Mouse (Mus musculus) MEL (cell line): ENCODE measurements around the gene Mrto4. TPM values are rescaled to one million over a fixed set of nuclear protein-coding genes. Genes with fewer than 3 reads are reported as not detected.

Source experiments
- DNase-seq: peaks from one replicate; pipeline ENCODE4 v3.0.0; 2011; ENCODE audit warnings: low read depth, low spot score
- H3K27ac ChIP-seq: 2 replicates; pipeline ENCODE4 v1.5.1; 2012; ENCODE audit warnings: low read depth, mild to moderate bottlenecking, control low read depth, low read length, moderate library complexity; ENCODE audit not compliant: control insufficient read depth
- H3K27me3 ChIP-seq, 2 experiments: fragments of 150-350 bp in 1 of 2; sonication (generic) in 1 of 2; 2 replicates each; pipeline ENCODE4 v1.6.1; 2012; ENCODE audit warnings: low read length in 2 of 2, mild to moderate bottlenecking in 2 of 2, improper control_type of control experiment in 1 of 2, moderate library complexity in 1 of 2; ENCODE audit not compliant: insufficient read depth in 2 of 2, control insufficient read depth in 1 of 2
- H3K36me3 ChIP-seq, 2 experiments: 2 replicates each; pipeline ENCODE4 v1.6.1; 2012 to 2014; ENCODE audit warnings: low read length in 2 of 2, improper control_type of control experiment in 1 of 2, inconsistent platforms in 1 of 2, mild to moderate bottlenecking in 1 of 2; ENCODE audit not compliant: insufficient read depth in 2 of 2, control insufficient read depth in 1 of 2
- H3K4me1 ChIP-seq, 2 experiments: fragments of 150-350 bp in 1 of 2; sonication (generic) in 1 of 2; 2 replicates each; pipeline ENCODE4 v1.6.1; 2012; ENCODE audit warnings: low read length in 2 of 2, improper control_type of control experiment in 1 of 2, mild to moderate bottlenecking in 1 of 2; ENCODE audit not compliant: insufficient read depth in 2 of 2, control insufficient read depth in 1 of 2
- H3K4me3 ChIP-seq, 2 experiments: fragments of 150-350 bp in 1 of 2; sonication (generic) in 1 of 2; 2 replicates each; pipeline ENCODE4 v1.5.1; 2012; ENCODE audit warnings: low read depth in 2 of 2, low read length in 2 of 2, mild to moderate bottlenecking in 2 of 2, moderate library complexity in 2 of 2, control low read depth in 1 of 2, improper control_type of control experiment in 1 of 2; ENCODE audit not compliant: control insufficient read depth in 1 of 2, insufficient read depth in 1 of 2
- H3K79me2 ChIP-seq: 2 replicates; pipeline ENCODE4 v1.6.1; 2012; ENCODE audit warnings: mild to moderate bottlenecking, low read length, moderate library complexity; ENCODE audit not compliant: control insufficient read depth, poor library complexity, insufficient read depth
- H3K9ac ChIP-seq: 2 replicates; pipeline ENCODE4 v1.6.1; 2012; ENCODE audit warnings: low read depth, mild to moderate bottlenecking, control low read depth, low read length, moderate library complexity; ENCODE audit not compliant: control insufficient read depth, poor library complexity, severe bottlenecking
- H3K9me3 ChIP-seq: fragments of 150-350 bp; sonication (generic); replicated peaks from 2 replicates; pipeline ENCODE4 v1.6.1; 2012; ENCODE audit warnings: mild to moderate bottlenecking, low read length, improper control_type of control experiment, moderate library complexity; ENCODE audit not compliant: insufficient read depth
- ELF1 ChIP-seq: IDR thresholded peaks from 2 replicates; pipeline ENCODE4 v1.6.1; 2014; ENCODE audit warnings: low read depth, mild to moderate bottlenecking, inconsistent platforms, low read length, improper control_type of control experiment, moderate library complexity
- GABPA ChIP-seq: IDR thresholded peaks from 2 replicates; pipeline ENCODE4 v1.6.1; 2012; ENCODE audit warnings: low read depth, mild to moderate bottlenecking, inconsistent platforms, low read length, improper control_type of control experiment, moderate library complexity
- GATA1 ChIP-seq: IDR thresholded peaks from 2 replicates; pipeline ENCODE4 v1.6.1; 2011; ENCODE audit warnings: low read depth, low read length, improper control_type of control experiment
- KAT2A ChIP-seq: conservative IDR thresholded peaks from 2 replicates; pipeline ENCODE4 v1.6.1; 2012; ENCODE audit warnings: low read depth, low read length, improper control_type of control experiment, inconsistent platforms
- MAX ChIP-seq: IDR thresholded peaks from 2 replicates; pipeline ENCODE4 v1.6.1; 2011; ENCODE audit warnings: low read length, improper control_type of control experiment
- MXI1 ChIP-seq: IDR thresholded peaks from 2 replicates; pipeline ENCODE4 v1.6.1; 2011; ENCODE audit warnings: mild to moderate bottlenecking, low read depth, low read length, improper control_type of control experiment
- MYB ChIP-seq: IDR thresholded peaks from 2 replicates; pipeline ENCODE4 v1.6.1; 2011; ENCODE audit warnings: mild to moderate bottlenecking, low read depth, low read length, improper control_type of control experiment
- MYC ChIP-seq: IDR thresholded peaks from 2 replicates; pipeline ENCODE4 v1.6.1; 2011; ENCODE audit warnings: low read depth, mild to moderate bottlenecking, low read length, improper control_type of control experiment, moderate library complexity
- NRF1 ChIP-seq: IDR thresholded peaks from 2 replicates; pipeline ENCODE4 v1.6.1; 2014; ENCODE audit warnings: low read depth, mild to moderate bottlenecking, inconsistent platforms, low read length, improper control_type of control experiment, moderate library complexity; ENCODE audit not compliant: poor library complexity, insufficient read depth, severe bottlenecking
- POLR2AphosphoS5 ChIP-seq: IDR thresholded peaks from 2 replicates; pipeline ENCODE4 v1.6.1; 2012; ENCODE audit warnings: low read depth, borderline replicate concordance, mild to moderate bottlenecking, inconsistent platforms, low read length, moderate library complexity, mixed read lengths
- SIN3A ChIP-seq: IDR thresholded peaks from 2 replicates; pipeline ENCODE4 v1.6.1; 2012; ENCODE audit warnings: low read length, improper control_type of control experiment, inconsistent platforms
- TBP ChIP-seq: IDR thresholded peaks from 2 replicates; pipeline ENCODE4 v1.8.0; 2011; ENCODE audit warnings: low read depth, low read length, improper control_type of control experiment
- USF1 ChIP-seq: IDR thresholded peaks from 2 replicates; pipeline ENCODE4 v1.6.1; 2014; ENCODE audit warnings: low read depth, mild to moderate bottlenecking, inconsistent platforms, low read length, improper control_type of control experiment, moderate library complexity
- ZKSCAN1 ChIP-seq: IDR thresholded peaks from 2 replicates; pipeline ENCODE4 v1.6.1; 2012; ENCODE audit warnings: low read depth, mild to moderate bottlenecking, inconsistent platforms, low read length, improper control_type of control experiment, moderate library complexity
- ZMIZ1 ChIP-seq: IDR thresholded peaks from 2 replicates; pipeline ENCODE4 v1.6.1; 2012; ENCODE audit warnings: low read depth, mild to moderate bottlenecking, inconsistent platforms, low read length, improper control_type of control experiment, moderate library complexity
- ZNF384 ChIP-seq: IDR thresholded peaks from 2 replicates; pipeline ENCODE4 v1.6.1; 2012; ENCODE audit warnings: low read depth, mild to moderate bottlenecking, inconsistent platforms, low read length, improper control_type of control experiment
- polyA plus RNA-seq, 2 experiments: library from polyadenylated mRNA; stranded (reverse) in 1 of 2; unstranded in 1 of 2; fragments of >175 nt in 1 of 2; fragments of >200 nt in 1 of 2; gene quantifications; 2 replicates each; pipeline versions ENCODE4 v1.2.1 to v1.2.4; 2012; ENCODE audit warnings: low replicate concordance in 2 of 2, low read depth in 1 of 2; ENCODE audit not compliant: insufficient read length in 2 of 2, insufficient read depth in 1 of 2, missing spikeins in 1 of 2
- total RNA-seq: library from RNA; depleted of rRNA; stranded (reverse); fragments of 300-350 nt; gene quantifications from 2 replicates; pipeline ENCODE4 v1.2.3, GENCODE M21; 2012

Mrto4 gene
- total and polyA plus RNA-seq, 3 experiments, result 253 to 353 TPM; not detected in 1

GRCm38 (mm10) chr4:139305521-139305920 is 46.9 kb downstream of the Mrto4 start:
- H3K4me1 ChIP-seq, result peaks cover 0 to 9% of the 10 kb centered on the region in 2 experiments; a peak in 2 of 4 replicates

GRCm38 (mm10) chr4:139302241-139302640 is 50.1 kb downstream of the Mrto4 start:
- TF ChIP-seq NRF1 (no peak), MYC (no peak), GABPA (no peak), MYB (no peak), ZMIZ1 (no peak), GATA1 (no peak), MXI1 (no peak)
- TF ChIP-seq, all 39 proteins: peak for 0
- no peak for DNase-seq
- H3K27ac ChIP-seq, result no peak overlapping the region
- H3K9ac ChIP-seq, result no peak overlapping the region
- H3K79me2 ChIP-seq, result no peaks in the 10 kb centered on the region
- H3K4me3 ChIP-seq, result no peak overlapping the region
- no peaks in the 10 kb centered on the region for H3K27me3 ChIP-seq
- no peaks in the 10 kb centered on the region for H3K4me1 ChIP-seq
- no peaks in the 10 kb centered on the region; a peak in 1 of 4 replicates for H3K36me3 ChIP-seq
- H3K9me3 ChIP-seq, result no peaks in the 10 kb centered on the region

More at GRCm38 (mm10) chr4:139305521-139305920, 46.9 kb downstream of the Mrto4 start:
- Histone ChIP-seq H3K27me3 (no peaks in the 10 kb centered on the region), H3K9ac (no peak overlapping the region), H3K9me3 (no peaks in the 10 kb centered on the region), H3K79me2 (peaks cover 2% of the 10 kb centered on the region; the same call in 1 of the 2 replicates), H3K36me3 (no peaks in the 10 kb centered on the region; a peak in 1 of 4 replicates), H3K4me3 (no peak overlapping the region), H3K27ac (no peak overlapping the region)
- TF ChIP-seq TBP (no peak), ZKSCAN1 (no peak), MYC (no peak), POLR2AphosphoS5 (no peak), SIN3A (no peak)
- DNase-seq, result no peak

DNA sequence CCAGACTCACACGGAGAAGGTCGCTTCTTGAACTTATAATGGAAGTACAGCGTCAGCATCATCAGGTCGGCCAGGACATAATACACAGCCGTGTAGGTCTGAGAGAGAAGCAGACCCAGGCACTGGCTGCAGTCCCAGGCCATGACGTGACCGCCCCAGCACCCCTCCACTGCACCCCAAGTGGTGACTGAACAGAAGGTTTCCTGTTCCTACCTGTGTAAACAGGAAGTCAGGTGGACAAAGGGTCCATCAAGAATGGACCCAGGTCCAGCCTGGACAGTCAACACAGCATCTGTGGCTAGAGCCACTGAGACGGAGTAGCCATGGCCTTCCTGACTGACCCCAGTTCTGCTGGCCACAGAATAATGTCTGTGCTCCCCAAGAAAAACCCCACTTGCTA is 50.6 kb downstream of the Mrto4 start:
- Histone ChIP-seq H3K79me2 (no peaks in the 10 kb centered on the region), H3K4me3 (no peak overlapping the region), H3K4me1 (no peaks in the 10 kb centered on the region), H3K27ac (no peak overlapping the region), H3K9me3 (no peaks in the 10 kb centered on the region), H3K36me3 (no peaks in the 10 kb centered on the region; a peak in 1 of 4 replicates), H3K9ac (no peak overlapping the region), H3K27me3 (no peaks in the 10 kb centered on the region)
- no peak for DNase-seq
- TF ChIP-seq ZNF384 (no peak), GABPA (no peak), USF1 (no peak), TBP (no peak), SIN3A (no peak), KAT2A (no peak), ZMIZ1 (no peak), ELF1 (no peak), MXI1 (no peak), MAX (no peak)
